In the genomic region with DNA sequence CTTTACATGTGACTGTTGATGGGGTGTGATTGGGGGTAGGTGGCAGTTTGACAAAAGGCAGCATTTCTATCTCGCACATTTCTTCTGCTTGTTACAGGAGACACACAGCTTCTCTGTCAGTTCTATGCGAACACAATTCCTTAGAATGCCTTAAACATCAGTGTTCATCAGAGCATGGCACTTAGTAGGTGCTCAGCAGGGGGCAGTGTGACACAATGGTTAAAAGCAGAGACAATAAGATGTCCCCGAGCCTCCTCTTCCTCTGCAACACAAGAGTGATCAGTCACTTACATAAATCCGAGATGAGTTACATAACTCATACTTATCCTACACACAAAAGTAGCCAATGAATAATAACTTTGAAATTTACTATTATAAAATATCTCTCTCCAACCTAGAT, we compare ENCODE assay signal across 9 mouse cellular contexts.
DNase-seq lines count a peak whose midpoint lies in the region; ATAC-seq and TF ChIP-seq lines count a peak whose summit lies in the region.
"Had no signal": no experiment of that assay in that cellular context is flagged by ENCODE, and none has a peak within 500 bp of the region (broad histone marks: within the 10 kb centered on the region; RNA-seq: fewer than 3 reads in every experiment).

No protein-coding gene starts in this region.

- no peaks in the 10 kb centered on the region for H3K27me3 ChIP-seq in Patski
- H3K27me3 ChIP-seq: heart, embryonic 15.5 days; lung, embryonic 15.5 days had no signal

- CTCF ChIA-PET in Patski (lab: Charles Lee), result interaction anchor here (1.5 to 1.6 kb wide), 2 partner anchors 13 to 933 kb away, joined by 3 to 4 read pairs; no protein-coding TSS in a partner anchor

- POLR2A ChIA-PET in Patski (lab: Charles Lee), result no interaction called here

- TF ChIP-seq CTCF in Patski (IDR thresholded peaks at IDR 0.05), result peak; percentile 36

- no peak for ATAC-seq in Patski

- in situ Hi-C loops in Patski (cut with MboI; ENCODE audit: low pct_unique_long_range_greater_than_20kb), result loop anchor here (25.0 kb wide), 1 partner anchor 716 kb away; a partner anchor contains a TSS

- peak; percentile 30 for DNase-seq in layer of hippocampus, adult 11-12 months (ENCODE audit: low spot score)
- no peak for DNase-seq in layer of hippocampus, adult 9-10 months (ENCODE audit: low spot score)
- no peak for DNase-seq in Patski (ENCODE audit: low read depth, low spot score)
- peak; percentile 51 to 72 for DNase-seq in adrenal gland, postnatal 36 days
- DNase-seq in kidney, postnatal 10 days, result peak; percentile 74
- DNase-seq in right cerebral cortex, postnatal 10 days (ENCODE audit: low spot score in 2 of 2), result peak; percentile 22 to 38
- no peak for DNase-seq in spleen, adult 12 weeks (ENCODE audit: low spot score)

Comparison
In these comparisons a context has a peak if more than half of its experiments do, and no peak if none do; other contexts are left out.
1. DNase-seq: peak in layer of hippocampus, adult 11-12 months (single experiment), adrenal gland, postnatal 36 days (2 of 2), kidney, postnatal 10 days (single experiment) and right cerebral cortex, postnatal 10 days (2 of 2); none in layer of hippocampus, adult 9-10 months (single experiment), Patski (single experiment) and spleen, adult 12 weeks (single experiment).